Mouse (Mus musculus) lung, embryonic 14.5 days (tissue): ENCODE results near the gene Mafk. TPM values are rescaled to one million over a fixed set of nuclear protein-coding genes. Genes with fewer than 3 reads are reported as not detected.

Source experiments
- ATAC-seq: fragments of 200-750 bp; cut with Nextera tagmentation; 2 replicates; pipeline ENCODE4 v1.8.0; 2017; ENCODE audit warnings: mild to moderate bottlenecking, moderate TSS enrichment, moderate library complexity; ENCODE audit not compliant: insufficient read depth
- DNase-seq: peaks from one replicate; pipeline ENCODE4 v3.0.0-alpha.2; 2015
- H3K27ac ChIP-seq: fragments of 300-500 bp; sonication (generic); 2 replicates; pipeline ENCODE4 v1.5.1; 2014; ENCODE audit warnings: low read depth, mild to moderate bottlenecking, moderate library complexity
- H3K27me3 ChIP-seq: fragments of 300-500 bp; sonication (generic); 2 replicates; pipeline ENCODE4 v1.6.1; 2014; ENCODE audit warnings: low read length, control low read depth; ENCODE audit not compliant: insufficient read depth
- H3K36me3 ChIP-seq: fragments of 300-500 bp; sonication (generic); 2 replicates; pipeline ENCODE4 v1.6.1; 2014; ENCODE audit warnings: control low read depth; ENCODE audit not compliant: insufficient read depth
- H3K4me1 ChIP-seq: fragments of 300-500 bp; sonication (generic); 2 replicates; pipeline ENCODE4 v1.6.1; 2014; ENCODE audit warnings: antibody characterized with exemption, control low read depth; ENCODE audit not compliant: insufficient read depth
- H3K4me2 ChIP-seq: fragments of 300-500 bp; sonication (generic); 2 replicates; pipeline ENCODE4 v1.6.1; 2014; ENCODE audit warnings: mild to moderate bottlenecking
- H3K4me3 ChIP-seq: fragments of 300-500 bp; sonication (generic); 2 replicates; pipeline ENCODE4 v1.5.1; 2014; ENCODE audit warnings: low read depth, low read length
- H3K9ac ChIP-seq: fragments of 300-500 bp; sonication (generic); 2 replicates; pipeline ENCODE4 v1.6.1; 2014
- H3K9me3 ChIP-seq: fragments of 300-500 bp; sonication (generic); 2 replicates; pipeline ENCODE4 v1.6.1; 2016; ENCODE audit warnings: low read depth, low read length, control low read depth
- CTCF ChIP-seq: IDR thresholded peaks from 2 replicates; pipeline ENCODE4 v1.5.1; 2016; ENCODE audit warnings: antibody characterized with exemption, low read depth
- WGBS: fragments of 180-500 bp; shearing (Covaris S2); extraction: QIAGEN DNeasy Blood & Tissue Kit; methylation state at CpG from one replicate; pipeline ENCODE4 v1.1.7; 2014; 5-methylcytosine and 5-hydroxymethylcytosine counted together
- polyA plus RNA-seq: library from polyadenylated mRNA; unstranded; fragments of >200 nt; fragmentation: Nextera tagmentation; extraction: Ambion mirVana; gene quantifications from 2 replicates; pipeline ENCODE4 v1.2.1, GENCODE M21; 2014

The Mafk gene
- polyA plus RNA-seq, 1 experiment from 2014 or later = 10.0 TPM

- Histone ChIP-seq H3K36me3 (peaks cover 21% of the 10 kb centered on the region; the same call in 1 of the 2 replicates), H3K4me2 (no peak overlapping the region), H3K9me3 (no peaks in the 10 kb centered on the region), H3K27me3 (no peaks in the 10 kb centered on the region), H3K4me1 (0 out of 2 replicates have a peak, but pooled peaks cover 5% of the 10 kb centered on the region), H3K27ac (no peak overlapping the region), H3K4me3 (no peak overlapping the region), H3K9ac (no peak overlapping the region)
- 91% methylated on average over 1 of the region's 1 CpGs for WGBS
- DNase-seq (no peak), ATAC-seq (no peak)
- TF ChIP-seq CTCF = peak; percentile 57
Observed at GRCm38 (mm10) chr5:139827593-139827992, 36.3 kb downstream of the Mafk start.

- no peaks in the 10 kb centered on the region for H3K9me3 ChIP-seq
- 0 out of 2 replicates have a peak, but pooled peaks cover 5% of the 10 kb centered on the region for H3K4me1 ChIP-seq
- no peak overlapping the region for H3K27ac ChIP-seq
- TF ChIP-seq CTCF = no peak
- 72% methylated on average over 13 of the region's 13 CpGs for WGBS
- H3K9ac ChIP-seq = no peak overlapping the region
- peaks cover 4% of the 10 kb centered on the region; the same call in 1 of the 2 replicates for H3K36me3 ChIP-seq
- H3K4me3 ChIP-seq = no peak overlapping the region
- no peaks in the 10 kb centered on the region for H3K27me3 ChIP-seq
- no peak for ATAC-seq
- DNase-seq = no peak
- H3K4me2 ChIP-seq = no peak overlapping the region
Observed at GRCm38 (mm10) chr5:139829384-139829783, 38.1 kb downstream of the Mafk start.

GRCm38 (mm10) chr5:139830734-139831133, 39.4 kb downstream of the Mafk start:
- no peaks in the 10 kb centered on the region for H3K27me3 ChIP-seq
- no peak overlapping the region for H3K4me2 ChIP-seq
- DNase-seq (no peak), ATAC-seq (no peak)
- no peak overlapping the region for H3K9ac ChIP-seq
- H3K27ac ChIP-seq = no peak overlapping the region
- no peak overlapping the region for H3K4me3 ChIP-seq
- no peaks in the 10 kb centered on the region for H3K36me3 ChIP-seq
- H3K9me3 ChIP-seq = no peaks in the 10 kb centered on the region
- 0 out of 2 replicates have a peak, but pooled peaks cover 4% of the 10 kb centered on the region for H3K4me1 ChIP-seq
- 80% methylated on average over 3 of the region's 3 CpGs for WGBS
- no peak for TF ChIP-seq CTCF

- DNase-seq (no peak), ATAC-seq (no peak)
- no peak for TF ChIP-seq CTCF
- H3K9ac ChIP-seq = no peak overlapping the region
- no peak overlapping the region for H3K4me3 ChIP-seq
- H3K4me1 ChIP-seq = no peaks in the 10 kb centered on the region
- H3K27me3 ChIP-seq = no peaks in the 10 kb centered on the region
- no peak overlapping the region for H3K4me2 ChIP-seq
- H3K36me3 ChIP-seq = no peaks in the 10 kb centered on the region
- no peaks in the 10 kb centered on the region for H3K9me3 ChIP-seq
- 63% methylated on average over 7 of the region's 7 CpGs for WGBS
- H3K27ac ChIP-seq = no peak overlapping the region
Observed at GRCm38 (mm10) chr5:139832125-139832524, 40.8 kb downstream of the Mafk start.

GRCm38 (mm10) chr5:139835706-139836105, 44.4 kb downstream of the Mafk start:
- no peaks in the 10 kb centered on the region for H3K36me3 ChIP-seq
- H3K27me3 ChIP-seq = no peaks in the 10 kb centered on the region
- TF ChIP-seq CTCF = no peak
- WGBS = 75% methylated on average over 7 of the region's 7 CpGs
- no peak overlapping the region for H3K4me2 ChIP-seq
- ATAC-seq = no peak
- H3K9me3 ChIP-seq = no peaks in the 10 kb centered on the region
- no peak overlapping the region for H3K4me3 ChIP-seq
- H3K27ac ChIP-seq = no peak overlapping the region
- H3K9ac ChIP-seq = no peak overlapping the region
- DNase-seq = no peak
- H3K4me1 ChIP-seq = no peaks in the 10 kb centered on the region

GRCm38 (mm10) chr5:139838476-139838892, 47.2 kb downstream of the Mafk start:
- no peaks in the 10 kb centered on the region for H3K9me3 ChIP-seq

GRCm38 (mm10) chr5:139839142-139839541, 47.8 kb downstream of the Mafk start:
- H3K4me2 ChIP-seq = no peak overlapping the region
- ATAC-seq (peak; percentile 48; the same call in 1 of the 2 replicates), DNase-seq (peak; percentile 15)
- no peaks in the 10 kb centered on the region for H3K36me3 ChIP-seq
- H3K9ac ChIP-seq = no peak overlapping the region
- no peaks in the 10 kb centered on the region for H3K9me3 ChIP-seq
- H3K27me3 ChIP-seq = no peaks in the 10 kb centered on the region
- WGBS = 33% methylated on average over 3 of the region's 3 CpGs
- no peaks in the 10 kb centered on the region for H3K4me1 ChIP-seq
- TF ChIP-seq CTCF = no peak
- H3K4me3 ChIP-seq = no peak overlapping the region
- H3K27ac ChIP-seq = no peak overlapping the region

More at GRCm38 (mm10) chr5:139838476-139838892, 47.2 kb downstream of the Mafk start:
- DNase-seq = peak; percentile 88
- no peaks in the 10 kb centered on the region for H3K4me1 ChIP-seq
- no peak overlapping the region for H3K27ac ChIP-seq
- WGBS = 12% methylated on average over 2 of the region's 2 CpGs
- H3K4me3 ChIP-seq = no peak overlapping the region
- TF ChIP-seq CTCF = peak; percentile 60
- no peak overlapping the region for H3K9ac ChIP-seq
- H3K27me3 ChIP-seq = no peaks in the 10 kb centered on the region
- ATAC-seq = peak; percentile 30; the same call in 1 of the 2 replicates
- no peak overlapping the region for H3K4me2 ChIP-seq
- no peaks in the 10 kb centered on the region for H3K36me3 ChIP-seq
